Mouse (Mus musculus) heart, postnatal 0 days (tissue): Measurements from ENCODE around the gene Sipa1l3. TPM values are rescaled to one million over a fixed set of nuclear protein-coding genes. Genes with fewer than 3 reads are reported as not detected.

Experiments used
- ATAC-seq: fragments of 200-750 bp; cut with Nextera tagmentation; 2 replicates; pipeline ENCODE4 v1.8.0; 2017; ENCODE audit warnings: low read depth, moderate number of reproducible peaks, moderate library complexity; ENCODE audit not compliant: insufficient read depth
- DNase-seq: peaks from one replicate; pipeline ENCODE4 v3.0.0-alpha.2; 2016; ENCODE audit warnings: low spot score
- H3K27ac ChIP-seq: fragments of 300-500 bp; sonication (generic); 2 replicates; pipeline ENCODE4 v1.5.1; 2014; ENCODE audit warnings: low read depth, mild to moderate bottlenecking
- H3K27me3 ChIP-seq: fragments of 300-500 bp; sonication (generic); 2 replicates; pipeline ENCODE4 v1.6.1; 2014; ENCODE audit warnings: low read length, mixed read lengths; ENCODE audit not compliant: control insufficient read depth, insufficient read depth
- H3K36me3 ChIP-seq: fragments of 300-500 bp; sonication (generic); replicated peaks from 2 replicates; pipeline ENCODE4 v1.6.1; 2014; ENCODE audit warnings: low read length, mixed read lengths; ENCODE audit not compliant: control insufficient read depth, insufficient read depth
- H3K4me1 ChIP-seq: fragments of 300-500 bp; sonication (generic); 2 replicates; pipeline ENCODE4 v1.6.1; 2014; ENCODE audit warnings: antibody characterized with exemption; ENCODE audit not compliant: control insufficient read depth, insufficient read depth
- H3K4me2 ChIP-seq: fragments of 300-500 bp; sonication (generic); 2 replicates; pipeline ENCODE4 v1.6.1; 2014; ENCODE audit warnings: low read depth, mild to moderate bottlenecking, low read length, moderate library complexity
- H3K4me3 ChIP-seq: fragments of 300-500 bp; sonication (generic); 2 replicates; pipeline ENCODE4 v1.5.1; 2014; ENCODE audit warnings: low read depth, low read length
- H3K9ac ChIP-seq: fragments of 300-500 bp; sonication (generic); replicated peaks from 2 replicates; pipeline ENCODE4 v1.6.1; 2014; ENCODE audit warnings: low read depth, low read length, mixed read lengths
- H3K9me3 ChIP-seq: fragments of 300-500 bp; sonication (generic); replicated peaks from 2 replicates; pipeline ENCODE4 v1.6.1; 2016; ENCODE audit warnings: low read length; ENCODE audit not compliant: control insufficient read depth
- CTCF ChIP-seq: IDR thresholded peaks from 2 replicates; pipeline ENCODE4 v1.5.1; 2016; ENCODE audit warnings: antibody characterized with exemption, control low read depth, low read depth
- EP300 ChIP-seq: IDR thresholded peaks from 2 replicates; pipeline ENCODE4 v1.6.1; 2016; ENCODE audit warnings: antibody characterized with exemption, low read depth
- WGBS: fragments of 180-500 bp; shearing (Covaris S2); extraction: QIAGEN DNeasy Blood & Tissue Kit; methylation state at CpG from one replicate; pipeline ENCODE4 v1.1.7; 2014; 5-methylcytosine and 5-hydroxymethylcytosine counted together
- polyA plus RNA-seq: library from polyadenylated mRNA; unstranded; fragments of >200 nt; fragmentation: Nextera tagmentation; extraction: Ambion mirVana; gene quantifications from 2 replicates; pipeline ENCODE4 v1.2.1, GENCODE M21; 2015
- total RNA-seq: library from RNA; depleted of rRNA; stranded (reverse); fragments of >200 nt; gene quantifications from 2 replicates; pipeline ENCODE4 v1.2.3, GENCODE M21; 2014; ENCODE audit warnings: low replicate concordance

Sipa1l3 gene
- total and polyA plus RNA-seq, 2 experiments from 2014 or later: 1.7 to 16.2 TPM

DNA sequence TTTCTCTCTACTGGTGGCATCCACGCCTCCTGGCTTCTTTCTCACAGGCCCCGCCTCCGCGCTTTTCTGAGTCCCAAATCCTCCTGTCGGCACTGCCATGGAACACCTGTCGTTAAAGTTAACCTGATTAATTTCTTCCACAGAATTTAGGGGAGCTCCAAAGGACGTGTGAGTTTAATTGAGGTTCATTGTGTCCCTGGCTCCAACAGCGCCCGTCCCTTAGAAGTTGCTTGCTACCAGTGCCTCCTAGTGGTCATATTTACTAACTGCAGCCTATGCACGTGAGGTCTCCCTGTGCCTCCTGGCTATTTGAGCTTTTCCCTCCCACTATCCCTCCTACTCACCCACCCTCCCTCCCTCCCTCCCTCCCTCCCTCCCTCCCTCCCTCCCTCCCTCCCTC lies 221.4 kb downstream of the Sipa1l3 start:
- DNase-seq (peak; percentile 69), ATAC-seq (peak; percentile 33; the same call in 1 of the 2 replicates)
- WGBS: 12% methylated on average over 10 of the region's 10 CpGs
- Histone ChIP-seq H3K4me1 (peaks cover 9% of the 10 kb centered on the region; the same call in 1 of the 2 replicates), H3K9me3 (no peaks in the 10 kb centered on the region), H3K27ac (no peak overlapping the region), H3K9ac (no peak overlapping the region), H3K36me3 (no peaks in the 10 kb centered on the region), H3K4me2 (no peak overlapping the region), H3K27me3 (peaks cover 14% of the 10 kb centered on the region; the same call in 1 of the 2 replicates), H3K4me3 (no peak overlapping the region)
- TF ChIP-seq CTCF (peak; percentile 89), EP300 (no peak)

DNA sequence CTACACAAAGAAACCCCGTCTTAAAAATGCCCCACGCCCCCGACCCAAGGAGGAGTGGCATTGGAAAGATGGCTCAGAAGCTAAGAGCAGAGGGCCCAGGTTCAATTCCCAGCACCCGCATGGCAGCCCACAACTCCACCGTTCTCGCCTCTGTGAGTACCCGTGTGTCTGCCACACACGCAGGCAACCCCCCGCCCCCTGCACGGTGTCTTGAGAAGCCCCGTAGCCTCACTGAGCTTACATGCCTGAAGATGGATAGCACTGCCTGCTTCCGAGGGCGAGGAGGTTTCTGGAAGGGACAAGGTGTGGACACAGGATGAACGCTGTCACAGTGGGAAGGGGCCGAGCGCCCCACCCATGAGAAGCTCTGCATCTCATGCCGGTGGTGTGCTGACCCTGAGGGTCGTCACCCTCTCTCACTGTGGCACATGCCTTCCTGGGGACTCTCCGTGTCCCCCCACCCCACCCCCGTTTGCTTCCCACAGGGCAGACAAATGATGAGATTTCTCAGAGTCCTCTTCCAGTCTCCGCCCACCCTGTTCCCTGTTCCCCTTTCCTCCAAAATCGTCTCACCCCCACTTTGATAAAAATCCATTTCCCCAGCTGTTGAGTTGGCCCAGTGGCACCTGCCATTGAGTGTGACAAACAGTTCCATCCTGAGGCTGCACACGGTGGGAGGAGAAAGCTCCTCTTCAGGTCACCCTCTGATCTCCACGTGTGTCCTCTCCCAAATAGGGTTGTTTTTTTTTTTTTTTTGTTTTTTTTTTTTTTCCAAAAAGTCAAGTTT lies 222.4 kb downstream of the Sipa1l3 start:
- H3K4me2 ChIP-seq: no peak overlapping the region
- H3K36me3 ChIP-seq: no peaks in the 10 kb centered on the region
- no peak overlapping the region for H3K4me3 ChIP-seq
- H3K27ac ChIP-seq: no peak overlapping the region
- peaks cover 10% of the 10 kb centered on the region; the same call in 1 of the 2 replicates for H3K27me3 ChIP-seq
- no peak overlapping the region for H3K9ac ChIP-seq
- no peak for DNase-seq
- no peaks in the 10 kb centered on the region for H3K9me3 ChIP-seq
- TF ChIP-seq EP300 (no peak), CTCF (no peak)
- WGBS: 70% methylated on average over 24 of the region's 24 CpGs
- no peak for ATAC-seq
- peaks cover 9% of the 10 kb centered on the region; the same call in 1 of the 2 replicates for H3K4me1 ChIP-seq

DNA sequence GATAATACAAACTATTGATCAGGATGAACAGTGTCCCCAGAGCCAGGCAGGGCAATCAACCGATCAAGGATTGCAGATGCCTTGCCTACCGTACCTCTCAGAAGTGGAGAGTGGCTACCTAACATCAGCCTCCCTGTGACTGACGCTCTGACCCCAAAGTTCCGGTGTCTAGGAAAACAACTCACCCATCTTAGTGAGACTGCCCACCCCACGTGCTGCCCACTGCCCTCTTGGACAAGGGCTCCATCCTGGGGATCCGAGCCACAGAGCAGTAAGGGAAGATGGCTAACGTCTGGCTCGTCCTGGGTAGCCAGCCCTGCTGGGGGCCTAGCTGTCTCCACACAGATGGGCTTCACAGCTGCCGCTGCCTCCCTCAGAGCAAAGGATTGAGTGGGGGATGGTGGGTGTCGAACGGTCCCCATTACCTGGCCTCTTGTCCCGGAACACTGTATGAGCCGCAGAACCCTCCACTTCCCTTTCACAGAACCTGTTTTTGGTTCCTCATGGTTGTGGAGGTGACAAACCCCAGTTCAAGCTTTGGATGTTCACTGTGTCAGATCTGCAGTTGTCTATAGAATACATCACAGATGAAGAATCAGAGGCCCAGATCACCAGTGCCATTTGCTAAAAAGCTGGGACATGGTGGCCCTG lies 224.2 kb downstream of the Sipa1l3 start:
- 79% methylated on average over 13 of the region's 13 CpGs for WGBS
- DNase-seq: no peak
- H3K36me3 ChIP-seq: no peaks in the 10 kb centered on the region
- peaks cover 9% of the 10 kb centered on the region; the same call in 1 of the 2 replicates for H3K4me1 ChIP-seq
- peaks cover 10% of the 10 kb centered on the region; the same call in 1 of the 2 replicates for H3K27me3 ChIP-seq
- no peak for ATAC-seq
- H3K4me2 ChIP-seq: no peak overlapping the region
- no peak overlapping the region for H3K4me3 ChIP-seq
- no peak overlapping the region for H3K9ac ChIP-seq
- no peak for TF ChIP-seq CTCF
- no peak for TF ChIP-seq EP300
- H3K27ac ChIP-seq: no peak overlapping the region
- H3K9me3 ChIP-seq: no peaks in the 10 kb centered on the region

DNA sequence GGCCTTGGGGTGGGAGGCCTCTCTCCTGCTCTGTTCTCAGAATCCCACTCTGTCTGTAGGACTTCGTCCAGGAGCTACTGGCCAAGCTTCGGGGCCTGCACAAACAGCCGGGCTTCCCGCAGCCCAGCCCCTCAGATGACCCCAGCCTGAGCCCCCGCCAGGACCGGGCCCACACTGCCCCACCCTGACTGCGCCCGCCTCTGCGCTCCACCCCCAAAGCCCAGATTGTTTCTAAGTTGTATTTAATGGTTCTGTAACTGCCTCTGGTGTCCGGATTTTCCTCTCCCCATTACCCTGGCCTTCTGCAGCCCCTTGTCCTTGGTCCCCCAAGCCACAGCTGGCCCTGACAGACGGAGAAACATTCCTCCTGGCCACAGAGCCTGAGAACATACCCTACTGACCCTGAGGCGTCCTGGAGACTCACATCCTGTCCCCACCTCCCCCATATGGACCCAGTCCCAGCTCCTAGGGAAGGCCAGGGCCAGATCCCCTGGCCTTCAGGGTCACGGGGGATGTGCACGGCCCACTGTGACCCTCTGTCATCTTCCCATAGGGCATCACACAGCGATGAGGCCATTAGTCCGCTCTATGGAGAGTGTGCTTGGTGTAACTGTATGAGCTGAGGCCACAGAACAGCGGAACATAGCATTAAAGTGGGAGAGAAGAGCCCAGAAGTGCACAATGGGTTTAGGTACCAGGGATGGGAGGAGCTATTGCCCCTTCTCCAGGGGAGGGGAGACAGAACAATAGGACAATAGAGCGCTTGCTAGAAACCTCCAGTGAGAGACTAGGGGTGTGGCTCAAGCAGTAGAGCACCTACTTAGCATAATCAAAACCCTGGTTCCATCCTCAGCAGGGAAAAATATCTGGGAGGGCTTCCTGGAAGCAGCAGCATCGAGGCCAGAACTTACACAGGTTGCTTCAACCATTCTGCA lies 225.0 kb downstream of the Sipa1l3 start:
- 52% methylated on average over 19 of the region's 19 CpGs for WGBS
- Histone ChIP-seq H3K27ac (peak overlapping the region; percentile 64), H3K9ac (no peak overlapping the region), H3K9me3 (no peaks in the 10 kb centered on the region), H3K4me2 (no peak overlapping the region), H3K4me3 (no peak overlapping the region), H3K27me3 (peaks cover 9% of the 10 kb centered on the region; the same call in 1 of the 2 replicates), H3K4me1 (peaks cover 15% of the 10 kb centered on the region; the same call in 1 of the 2 replicates), H3K36me3 (no peaks in the 10 kb centered on the region)
- DNase-seq (peak; percentile 28), ATAC-seq (peak; percentile 39)
- TF ChIP-seq CTCF (no peak), EP300 (0 out of 2 replicates have a peak, but pooled peaks have one; percentile 36)
